In the genomic region with DNA sequence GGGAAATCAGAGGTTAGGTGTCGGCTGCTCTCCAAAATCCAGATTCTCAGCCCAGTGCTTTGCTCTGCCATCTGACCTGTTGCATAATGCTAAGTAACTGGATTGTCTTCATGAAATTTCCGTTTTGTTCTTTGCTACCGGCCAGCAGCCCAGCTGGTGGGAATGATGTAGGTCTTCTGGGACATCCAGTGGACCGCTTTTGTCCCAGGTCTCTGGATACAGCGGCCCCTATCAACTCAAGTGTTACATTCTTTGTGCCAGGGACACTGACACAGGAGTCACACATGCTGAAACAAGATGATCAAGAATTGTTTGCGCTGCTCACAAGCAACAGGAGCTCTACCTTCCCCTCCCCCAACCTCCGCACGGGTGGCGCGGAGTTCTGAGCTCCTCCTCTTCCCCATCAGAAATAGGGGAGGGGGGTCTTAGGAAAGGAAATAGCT, we compare ENCODE assay signal across 8 mouse cellular contexts. TPM values are rescaled to one million over a fixed set of nuclear protein-coding genes. Genes with fewer than 3 reads are reported as not detected.
A peak's percentile ranks its signal among the peaks of the same experiment; 100 is the strongest.
DNase-seq lines count a peak whose midpoint lies in the region; ATAC-seq lines count a peak whose summit lies in the region.

No protein-coding gene starts in this region.

- H3K4me2 ChIP-seq in neural tube, embryonic 11.5 days (ENCODE audit: low read depth), result peak overlapping the region; percentile 56
- H3K4me2 ChIP-seq in forebrain, embryonic 16.5 days (ENCODE audit: low read length), result peak overlapping the region; percentile 100
- H3K4me2 ChIP-seq in hindbrain, embryonic 14.5 days (replicated peaks), result peak overlapping the region; percentile 99

- H3K9me3 ChIP-seq in neural tube, embryonic 11.5 days (ENCODE audit: control insufficient read depth, low read length), result no peaks in the 10 kb centered on the region
- no peaks in the 10 kb centered on the region for H3K9me3 ChIP-seq in forebrain, embryonic 16.5 days (ENCODE audit: control insufficient read depth, low read length)
- H3K9me3 ChIP-seq in hindbrain, embryonic 14.5 days (ENCODE audit: control insufficient read depth, low read length), result no peaks in the 10 kb centered on the region

- peak overlapping the region; percentile 65 for H3K27ac ChIP-seq in neural tube, embryonic 11.5 days (ENCODE audit: low read depth, low read length)
- no peak overlapping the region for H3K27ac ChIP-seq in forebrain, embryonic 16.5 days (ENCODE audit: low read length)
- no peak overlapping the region for H3K27ac ChIP-seq in hindbrain, embryonic 14.5 days

- H3K4me1 ChIP-seq in neural tube, embryonic 11.5 days (ENCODE audit: control insufficient read depth, insufficient read depth, low read length), result peaks cover 11% of the 10 kb centered on the region; the same call in 1 of the 2 replicates
- H3K4me1 ChIP-seq in forebrain, embryonic 16.5 days (replicated peaks; ENCODE audit: control insufficient read depth, insufficient read depth, low read length), result peaks cover 26% of the 10 kb centered on the region
- H3K4me1 ChIP-seq in hindbrain, embryonic 14.5 days (replicated peaks; ENCODE audit: control insufficient read depth, insufficient read depth, low read length), result peaks cover 25% of the 10 kb centered on the region; the same call in 1 of the 2 replicates

- H3K27me3 ChIP-seq in neural tube, embryonic 11.5 days (ENCODE audit: control insufficient read depth, insufficient read depth, low read length), result no peaks in the 10 kb centered on the region
- H3K27me3 ChIP-seq in forebrain, embryonic 16.5 days (replicated peaks; ENCODE audit: control insufficient read depth, insufficient read depth, low read length), result no peaks in the 10 kb centered on the region
- H3K27me3 ChIP-seq in hindbrain, embryonic 14.5 days (ENCODE audit: control insufficient read depth, insufficient read depth, low read length), result peaks cover 21% of the 10 kb centered on the region

- peak overlapping the region; percentile 57 for H3K4me3 ChIP-seq in neural tube, embryonic 11.5 days (ENCODE audit: low read depth, low read length)
- H3K4me3 ChIP-seq in forebrain, embryonic 16.5 days (replicated peaks; ENCODE audit: low read length), result peak overlapping the region; percentile 62
- peak overlapping the region; percentile 47 for H3K4me3 ChIP-seq in hindbrain, embryonic 14.5 days (replicated peaks; ENCODE audit: low read length)

- 6% methylated on average over 10 of the region's 10 CpGs for WGBS in neural tube, embryonic 11.5 days
- 5% methylated on average over 10 of the region's 10 CpGs for WGBS in forebrain, embryonic 16.5 days
- 5% methylated on average over 10 of the region's 10 CpGs for WGBS in hindbrain, embryonic 14.5 days

- DNase-seq in neural tube, embryonic 11.5 days (ENCODE audit: low spot score), result peak; percentile 72
- DNase-seq in neural tube, embryonic 10.5 days (ENCODE audit: extremely low spot score, low spot score), result no peak
- DNase-seq in hindbrain, embryonic 14.5 days (ENCODE audit: low spot score), result no peak
- DNase-seq in lung, postnatal 25 days (ENCODE audit: low spot score), result peak; percentile 54
- no peak for DNase-seq in frontal cortex, postnatal 25 days (ENCODE audit: low spot score in 2 of 2)
- DNase-seq in spleen, postnatal 10 days (ENCODE audit: low spot score in 2 of 2), result no peak
- DNase-seq in ovary, postnatal 10 days (ENCODE audit: low spot score), result no peak

- ATAC-seq in neural tube, embryonic 11.5 days (ENCODE audit: insufficient read depth, low FRiP score, low TSS enrichment), result peak; percentile 24
- peak; percentile 37; the same call in 1 of the 2 replicates for ATAC-seq in forebrain, embryonic 16.5 days
- no peak for ATAC-seq in hindbrain, embryonic 14.5 days (ENCODE audit: low FRiP score)

- H3K9ac ChIP-seq in neural tube, embryonic 11.5 days (ENCODE audit: low read length), result peak overlapping the region; percentile 61
- H3K9ac ChIP-seq in forebrain, embryonic 16.5 days (replicated peaks; ENCODE audit: low read depth, low read length), result peak overlapping the region; percentile 63
- H3K9ac ChIP-seq in hindbrain, embryonic 14.5 days, result peak overlapping the region; percentile 54; the same call in 1 of the 2 replicates

- H3K36me3 ChIP-seq in neural tube, embryonic 11.5 days (ENCODE audit: control insufficient read depth, insufficient read depth, low read length), result no peaks in the 10 kb centered on the region; the same call in 1 of the 2 replicates
- H3K36me3 ChIP-seq in forebrain, embryonic 16.5 days (ENCODE audit: control insufficient read depth, insufficient read depth), result no peaks in the 10 kb centered on the region
- H3K36me3 ChIP-seq in hindbrain, embryonic 14.5 days (replicated peaks; ENCODE audit: control insufficient read depth, insufficient read depth), result peaks cover 12% of the 10 kb centered on the region; the same call in 1 of the 2 replicates

RNA-seq across cellular contexts. Expression of a gene that starts 0.7 kb away (rescaled TPM):
- 9.3 and 10.7 TPM in 2 replicates for polyA plus RNA-seq in neural tube, embryonic 11.5 days (2014; fragmentation: Nextera tagmentation; extraction: Ambion mirVana)
- polyA plus RNA-seq in forebrain, embryonic 16.5 days (2015; fragmentation: Nextera tagmentation; extraction: Ambion mirVana), result 3.6 and 5.1 TPM in 2 replicates
- polyA plus RNA-seq in hindbrain, embryonic 14.5 days (2014; fragmentation: Nextera tagmentation; extraction: Ambion mirVana), result 3.4 and 3.7 TPM in 2 replicates

Comparison
In these comparisons a context has a peak if more than half of its experiments do, and no peak if none do; other contexts are left out.
1. DNase-seq: peak in neural tube, embryonic 11.5 days (single experiment) and lung, postnatal 25 days (single experiment); none in neural tube, embryonic 10.5 days (single experiment), hindbrain, embryonic 14.5 days (single experiment), frontal cortex, postnatal 25 days (0 of 2), spleen, postnatal 10 days (0 of 2) and ovary, postnatal 10 days (single experiment).
2. Peak in every context shown above with its lines, with median percentiles within 50 percentile points of each other: H3K4me2 ChIP-seq, H3K4me3 ChIP-seq and H3K9ac ChIP-seq.